Mouse (Mus musculus) C2C12 (cell line): ENCODE measurements around the gene Gpr156.

ENCODE experiments used
- CTCF ChIP-seq: IDR thresholded peaks from one replicate; pipeline ENCODE4 v1.5.1; 2011; ENCODE audit not compliant: control insufficient read depth, insufficient read depth, insufficient read length
- MAX ChIP-seq: IDR thresholded peaks from one replicate; pipeline ENCODE4 v1.6.1; 2011; ENCODE audit warnings: mild to moderate bottlenecking, control low read depth

- TF ChIP-seq MAX, result no peak
- TF ChIP-seq CTCF, result no peak
These were observed 15.0 kb upstream of the Gpr156 start for GRCm38 (mm10) chr16:37901318-37901717.
